Mouse (Mus musculus): ENCODE data around the gene Slco4a1. TPM values are rescaled to one million over a fixed set of nuclear protein-coding genes. Genes with fewer than 3 reads are reported as not detected.

The Slco4a1 gene
- polyA plus RNA-seq, 1 experiment from 2014 or later: 2.3 TPM

DNA sequence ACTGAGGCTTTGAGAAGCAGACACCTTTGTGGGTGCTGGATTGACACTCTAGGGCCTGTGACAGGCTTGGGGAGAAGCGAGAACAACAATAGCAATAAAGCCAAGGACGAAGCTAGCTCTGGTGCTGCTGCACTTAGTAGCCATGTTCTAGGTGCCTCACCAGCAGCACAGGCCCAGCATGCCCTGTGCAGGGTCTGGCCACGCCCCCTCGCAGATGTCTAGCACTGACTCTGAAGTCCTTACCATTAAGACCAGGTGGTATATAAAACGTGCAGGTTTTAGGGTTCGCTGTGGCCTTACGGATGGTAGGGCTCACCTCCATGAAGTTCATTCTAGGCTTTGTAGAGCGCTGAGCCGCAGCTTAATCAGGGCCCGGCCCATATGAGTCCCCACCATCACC, 23.3 kb upstream of the Slco4a1 start:
- H3K36me3 ChIP-seq: no peaks in the 10 kb centered on the region
- H3K27me3 ChIP-seq: no peaks in the 10 kb centered on the region
- no peak overlapping the region for H3K4me3 ChIP-seq (replicated peaks)
- no peak overlapping the region for H3K4me2 ChIP-seq
- no peak overlapping the region for H3K27ac ChIP-seq
- no peak for ATAC-seq (replicated peaks; ENCODE audit: low FRiP score)
- no peaks in the 10 kb centered on the region for H3K4me1 ChIP-seq
- H3K9ac ChIP-seq: no peak overlapping the region
- no peaks in the 10 kb centered on the region for H3K9me3 ChIP-seq (replicated peaks)
- 73% methylated on average over 10 of the region's 10 CpGs for WGBS

DNA sequence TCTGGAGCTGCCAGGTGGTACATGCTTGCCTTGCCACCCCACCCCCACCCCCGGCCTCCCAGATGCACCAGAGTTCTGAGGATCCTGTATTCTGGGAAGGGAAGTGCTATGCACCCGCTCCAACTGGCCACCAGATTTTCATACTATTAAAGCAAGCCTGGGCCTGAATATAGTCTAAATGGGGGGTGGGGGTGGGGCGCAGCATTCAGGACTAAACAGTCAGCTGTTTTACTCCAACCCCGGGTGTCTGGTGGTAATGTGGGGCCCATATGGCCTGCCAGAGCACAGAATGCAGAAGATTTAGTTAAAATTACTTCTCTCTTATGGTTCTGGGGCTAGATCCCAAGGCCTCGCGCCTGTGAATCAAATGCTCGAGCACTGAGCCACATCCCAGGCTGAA, 22.7 kb upstream of the Slco4a1 start:
- Histone ChIP-seq H3K4me1 (no peaks in the 10 kb centered on the region), H3K4me3 (replicated peaks) (no peak overlapping the region), H3K9me3 (replicated peaks) (no peaks in the 10 kb centered on the region), H3K9ac (no peak overlapping the region), H3K27me3 (no peaks in the 10 kb centered on the region), H3K4me2 (no peak overlapping the region), H3K27ac (no peak overlapping the region), H3K36me3 (no peaks in the 10 kb centered on the region)
- WGBS: 80% methylated on average over 7 of the region's 7 CpGs
- no peak for ATAC-seq (replicated peaks; ENCODE audit: low FRiP score)

DNA sequence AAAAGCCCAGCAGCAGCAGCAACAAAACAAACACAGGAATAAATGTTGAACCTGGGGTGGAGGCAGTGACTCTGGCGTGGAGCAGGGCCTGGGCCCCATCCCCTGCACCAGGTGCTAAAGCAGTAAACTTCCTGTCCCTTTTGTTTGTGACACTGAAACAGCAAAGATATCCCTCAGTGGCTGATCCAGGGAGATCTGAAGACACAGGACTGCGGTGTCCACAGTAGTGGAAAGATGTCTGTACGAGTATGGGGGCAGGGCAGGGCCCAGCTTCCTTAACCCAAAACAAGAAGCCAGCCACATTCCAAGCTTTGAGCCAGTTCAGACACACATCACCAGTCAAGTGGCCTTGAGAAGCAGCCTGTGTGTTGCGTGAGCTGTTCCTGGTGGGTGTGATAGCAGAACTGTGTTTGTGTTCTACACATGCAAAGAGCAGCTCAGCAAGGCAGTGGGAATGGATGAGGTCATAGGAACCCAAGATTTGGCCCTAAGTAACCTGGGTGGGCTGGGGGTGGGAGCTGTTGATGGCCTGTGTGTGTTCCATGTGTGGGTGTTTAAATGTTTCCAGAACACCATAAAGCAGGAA, 20.6 kb upstream of the Slco4a1 start:
- ATAC-seq (replicated peaks; ENCODE audit: low FRiP score): no peak
- Histone ChIP-seq H3K4me2 (no peak overlapping the region), H3K9me3 (replicated peaks) (no peaks in the 10 kb centered on the region), H3K4me1 (peaks cover under 1% of the 10 kb centered on the region; the same call in 1 of the 2 replicates), H3K4me3 (replicated peaks) (no peak overlapping the region), H3K9ac (no peak overlapping the region), H3K36me3 (no peaks in the 10 kb centered on the region), H3K27me3 (no peaks in the 10 kb centered on the region), H3K27ac (no peak overlapping the region)
- WGBS: 54% methylated on average over 4 of the region's 4 CpGs

DNA sequence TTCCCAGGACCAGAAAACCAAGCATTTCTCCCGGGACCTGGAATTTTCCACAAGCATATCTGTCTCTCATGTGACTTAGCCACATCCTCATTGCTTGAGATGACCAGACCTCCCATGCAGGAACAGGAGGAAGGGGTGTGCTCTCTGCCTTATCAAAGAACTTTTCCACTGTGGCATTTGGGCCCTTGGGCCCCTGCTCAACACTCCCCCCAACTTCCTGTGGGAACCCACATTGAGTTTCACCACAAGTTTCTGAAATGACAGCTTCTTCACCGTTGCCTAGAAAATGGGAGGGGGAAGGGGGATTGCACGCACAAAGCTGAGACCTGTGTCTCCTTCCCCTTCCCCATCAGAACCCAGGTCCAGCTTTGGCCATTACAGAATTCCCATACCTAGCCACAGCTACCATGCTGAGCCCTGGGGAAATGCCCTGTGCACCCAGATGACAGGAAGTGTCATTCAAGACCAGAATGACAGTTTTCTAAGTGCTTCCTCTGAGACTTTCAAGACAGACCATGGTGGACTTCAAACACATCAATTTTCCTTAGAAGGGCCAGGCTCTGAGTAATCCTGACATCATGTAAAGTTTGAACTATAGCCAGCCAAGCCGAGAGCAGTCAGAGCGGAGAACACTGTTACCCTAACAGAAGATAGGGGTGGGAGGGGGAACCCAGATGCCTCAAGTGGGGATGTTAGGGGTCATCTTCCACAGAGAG, 18.7 kb upstream of the Slco4a1 start:
- Histone ChIP-seq H3K9ac (no peak overlapping the region), H3K4me2 (no peak overlapping the region), H3K27ac (no peak overlapping the region), H3K4me3 (replicated peaks) (no peak overlapping the region), H3K4me1 (peaks cover 4% of the 10 kb centered on the region; the same call in 1 of the 2 replicates), H3K9me3 (replicated peaks) (no peaks in the 10 kb centered on the region), H3K36me3 (no peaks in the 10 kb centered on the region), H3K27me3 (no peaks in the 10 kb centered on the region)
- 65% methylated on average over 5 of the region's 5 CpGs for WGBS
- ATAC-seq (replicated peaks; ENCODE audit: low FRiP score): no peak

DNA sequence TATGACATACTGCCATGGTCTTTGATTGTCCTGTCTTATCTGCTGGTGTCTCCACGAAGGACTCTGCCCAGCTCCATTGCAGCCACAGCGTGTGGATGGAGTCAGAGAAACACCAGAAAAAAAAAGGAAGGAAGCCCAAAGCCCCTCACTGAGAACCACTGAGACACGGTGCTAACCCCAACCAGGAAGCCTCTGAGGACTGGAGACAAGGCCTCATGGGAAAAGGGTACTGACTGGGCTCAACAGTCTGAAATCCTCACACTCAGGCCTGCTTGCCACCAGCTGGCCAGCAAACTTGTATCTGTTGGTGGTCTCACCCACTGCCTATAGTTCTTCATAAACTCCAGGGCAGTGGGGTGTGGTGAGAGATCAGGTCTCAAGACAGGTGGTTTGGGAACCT, 16.3 kb upstream of the Slco4a1 start:
- ATAC-seq (replicated peaks; ENCODE audit: low FRiP score): no peak
- Histone ChIP-seq H3K36me3 (no peaks in the 10 kb centered on the region), H3K4me1 (peaks cover 4% of the 10 kb centered on the region; the same call in 1 of the 2 replicates), H3K27ac (no peak overlapping the region), H3K4me3 (replicated peaks) (no peak overlapping the region), H3K9ac (no peak overlapping the region), H3K27me3 (no peaks in the 10 kb centered on the region), H3K9me3 (replicated peaks) (no peaks in the 10 kb centered on the region), H3K4me2 (no peak overlapping the region)
- 78% methylated on average over 3 of the region's 3 CpGs for WGBS

DNA sequence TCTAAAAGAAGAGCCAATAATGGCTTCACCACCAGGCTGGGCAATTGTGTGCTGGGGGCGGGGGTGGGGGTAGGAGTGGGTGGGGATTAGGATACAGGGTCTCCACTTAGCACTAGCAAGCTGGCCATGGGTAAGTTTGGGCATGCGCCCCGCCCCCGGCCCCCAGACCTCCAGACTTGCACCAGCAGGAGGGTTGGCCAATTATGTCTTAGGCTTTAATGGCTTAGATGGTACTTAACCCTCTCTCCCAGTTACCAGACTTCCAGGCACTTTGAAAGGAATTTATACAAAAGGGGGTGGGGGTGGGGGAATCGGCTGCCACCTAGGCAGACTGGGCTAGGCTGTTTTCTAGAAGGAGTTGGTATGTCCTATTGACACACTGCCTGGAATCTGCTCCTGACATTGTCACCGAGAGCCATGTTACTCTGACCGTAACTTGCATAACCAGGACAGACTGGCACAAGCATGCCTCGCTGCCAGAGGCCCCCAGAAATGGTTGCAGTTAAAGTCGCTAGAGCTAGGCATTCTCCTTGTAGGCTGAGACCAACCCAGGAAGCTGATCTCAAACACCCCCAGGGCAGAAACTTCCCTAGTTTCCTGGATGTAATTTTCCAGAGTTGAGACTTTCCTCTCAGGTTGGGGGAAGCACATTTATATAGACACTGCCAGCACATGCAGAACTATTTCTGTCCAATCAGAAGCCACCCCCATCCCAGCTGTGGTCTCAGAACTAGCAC, 15.3 kb upstream of the Slco4a1 start:
- Histone ChIP-seq H3K4me3 (replicated peaks) (no peak overlapping the region), H3K9ac (no peak overlapping the region), H3K27me3 (no peaks in the 10 kb centered on the region), H3K4me2 (no peak overlapping the region), H3K27ac (no peak overlapping the region), H3K9me3 (replicated peaks) (no peaks in the 10 kb centered on the region), H3K4me1 (peaks cover 4% of the 10 kb centered on the region; the same call in 1 of the 2 replicates), H3K36me3 (no peaks in the 10 kb centered on the region)
- WGBS: 37% methylated on average over 9 of the region's 9 CpGs
- no peak for ATAC-seq (replicated peaks; ENCODE audit: low FRiP score)

DNA sequence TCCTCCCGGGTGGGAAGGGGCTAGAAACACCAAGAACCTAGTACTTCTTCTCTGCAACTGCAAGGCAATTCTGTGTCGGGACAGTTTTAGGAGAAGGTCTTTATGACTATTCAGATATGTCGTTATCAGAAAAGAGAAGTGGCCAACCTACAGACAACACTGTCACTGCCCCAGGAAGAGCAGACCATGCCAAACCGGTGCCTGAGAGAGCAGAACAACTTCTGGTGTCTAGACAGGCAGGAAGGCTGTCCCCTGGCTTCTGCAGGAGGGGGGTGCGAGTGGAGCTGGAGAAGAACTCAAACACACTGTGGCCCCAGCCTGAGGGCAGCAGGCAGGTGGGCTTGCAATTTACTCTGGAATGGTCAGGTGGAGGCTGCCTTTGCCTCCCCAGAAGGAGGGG, 14.0 kb upstream of the Slco4a1 start:
- no peak for ATAC-seq (replicated peaks; ENCODE audit: low FRiP score)
- no peak overlapping the region for H3K4me3 ChIP-seq (replicated peaks)
- H3K4me1 ChIP-seq: peaks cover 4% of the 10 kb centered on the region; the same call in 1 of the 2 replicates
- WGBS: 72% methylated on average over 5 of the region's 5 CpGs
- H3K9ac ChIP-seq: no peak overlapping the region
- no peaks in the 10 kb centered on the region for H3K9me3 ChIP-seq (replicated peaks)
- H3K27ac ChIP-seq: no peak overlapping the region
- H3K36me3 ChIP-seq: no peaks in the 10 kb centered on the region
- H3K27me3 ChIP-seq: no peaks in the 10 kb centered on the region
- H3K4me2 ChIP-seq: no peak overlapping the region

DNA sequence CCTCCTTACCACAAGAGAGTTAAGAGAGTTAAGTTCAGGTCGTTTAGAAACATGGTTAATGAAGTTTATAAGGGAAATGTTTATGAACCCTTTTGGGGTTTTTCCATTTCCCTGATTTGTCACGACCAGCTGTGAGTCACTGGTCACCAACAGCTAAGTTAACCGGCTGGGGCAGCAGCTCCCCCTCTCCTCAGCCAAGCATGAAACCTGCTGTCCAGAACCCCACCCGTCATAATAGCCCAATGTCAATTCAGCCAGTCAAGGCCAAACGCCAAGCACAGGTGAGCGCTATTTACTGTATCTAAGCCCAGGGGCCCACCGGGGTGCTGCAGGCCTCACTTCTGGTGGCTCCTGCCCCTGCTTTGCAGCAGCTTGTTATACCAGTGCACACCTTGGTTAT, 12.2 kb upstream of the Slco4a1 start:
- no peak overlapping the region for H3K9ac ChIP-seq
- H3K27ac ChIP-seq: no peak overlapping the region
- peaks cover 4% of the 10 kb centered on the region; the same call in 1 of the 2 replicates for H3K4me1 ChIP-seq
- no peak overlapping the region for H3K4me3 ChIP-seq (replicated peaks)
- ATAC-seq (replicated peaks; ENCODE audit: low FRiP score): no peak
- WGBS: 51% methylated on average over 7 of the region's 7 CpGs
- peaks cover 3% of the 10 kb centered on the region; the same call in 1 of the 2 replicates for H3K27me3 ChIP-seq
- H3K4me2 ChIP-seq: no peak overlapping the region
- H3K9me3 ChIP-seq (replicated peaks): no peaks in the 10 kb centered on the region
- no peaks in the 10 kb centered on the region for H3K36me3 ChIP-seq

DNA sequence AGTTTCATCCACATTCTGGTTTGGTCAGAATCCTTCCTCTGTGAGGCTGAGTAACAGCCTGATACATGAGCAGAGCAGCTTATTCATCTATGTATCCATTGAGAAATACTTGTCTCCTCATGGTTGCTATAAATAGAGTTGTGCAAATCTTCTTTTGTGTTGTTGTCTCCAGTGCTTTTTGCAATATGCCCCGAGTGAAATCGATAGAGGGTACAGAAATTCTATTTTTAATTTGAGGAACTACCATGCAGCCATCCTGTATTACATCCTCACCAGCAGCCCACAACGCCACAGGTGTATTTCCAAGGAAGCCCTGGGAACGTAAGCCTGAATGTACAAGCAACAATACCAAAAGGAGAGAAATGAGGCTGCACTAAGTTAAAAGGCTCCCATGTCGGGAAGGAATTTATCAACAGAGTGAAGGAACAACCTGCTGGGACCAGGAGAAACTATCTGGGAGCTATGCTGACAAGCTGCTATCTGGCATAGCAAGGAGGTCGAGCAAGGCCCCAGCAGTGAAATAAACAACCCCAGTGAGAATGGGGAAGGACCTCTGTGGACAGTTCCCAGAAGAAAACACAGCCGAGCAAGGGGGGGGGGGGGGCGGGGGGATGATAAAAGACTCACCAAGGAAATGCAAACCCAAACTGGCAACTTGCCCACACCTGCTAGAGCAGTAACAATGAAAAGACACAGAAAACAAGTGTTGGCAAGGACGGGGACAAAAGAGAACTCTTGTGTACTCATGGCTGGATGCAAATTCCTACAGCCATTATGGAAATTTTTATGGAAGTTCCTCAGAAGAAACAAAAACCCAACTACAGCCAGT, 10.9 kb upstream of the Slco4a1 start:
- Histone ChIP-seq H3K9me3 (replicated peaks) (no peaks in the 10 kb centered on the region), H3K9ac (no peak overlapping the region), H3K4me3 (replicated peaks) (no peak overlapping the region), H3K4me2 (no peak overlapping the region), H3K36me3 (no peaks in the 10 kb centered on the region), H3K4me1 (peaks cover 4% of the 10 kb centered on the region; the same call in 1 of the 2 replicates), H3K27ac (no peak overlapping the region), H3K27me3 (peaks cover 3% of the 10 kb centered on the region; the same call in 1 of the 2 replicates)
- ATAC-seq (replicated peaks; ENCODE audit: low FRiP score): no peak
- WGBS: 50% methylated on average over 9 of the region's 9 CpGs

DNA sequence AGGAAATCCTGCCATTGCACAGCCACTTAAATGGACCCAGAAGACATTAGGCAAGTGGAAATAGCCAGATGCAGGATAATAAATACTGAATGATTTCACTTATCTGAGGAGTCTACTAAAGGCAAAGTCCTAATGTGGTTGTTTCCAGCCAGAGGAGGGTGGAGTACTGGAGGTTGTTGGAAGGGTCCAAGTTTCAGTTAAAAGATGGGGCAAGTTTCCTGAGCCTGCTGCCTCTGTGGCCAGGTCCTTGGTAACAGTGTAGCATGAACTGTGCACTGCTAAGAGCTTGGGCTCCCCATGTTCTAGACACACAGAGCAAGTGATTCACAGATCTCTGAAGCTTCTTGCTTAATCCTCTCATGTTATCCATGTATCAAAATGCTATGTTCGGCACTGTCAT, 10.1 kb upstream of the Slco4a1 start:
- 98% methylated on average over 1 of the region's 1 CpGs for WGBS

DNA sequence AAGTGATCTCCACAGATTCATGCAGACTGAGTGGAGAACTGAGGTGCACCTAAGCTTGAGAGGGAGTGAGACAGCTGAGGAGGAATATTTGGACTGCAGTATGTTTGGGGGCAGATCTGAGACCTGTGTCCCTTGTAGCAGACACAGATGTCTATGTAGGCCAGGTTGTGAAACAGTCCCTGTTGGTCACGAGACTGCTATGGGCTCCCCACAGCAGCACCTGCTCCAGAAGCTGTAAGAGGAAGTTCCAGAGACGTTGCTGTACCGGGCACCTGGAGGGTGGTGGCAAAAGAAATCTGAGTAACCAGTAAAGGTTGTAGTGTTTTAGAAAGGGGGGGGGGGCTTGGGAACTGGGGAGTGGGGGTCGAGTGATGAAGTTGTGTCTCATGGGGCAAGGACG, 7.0 kb upstream of the Slco4a1 start:
- no peak for ATAC-seq (replicated peaks; ENCODE audit: low FRiP score)
- no peaks in the 10 kb centered on the region for H3K36me3 ChIP-seq
- no peaks in the 10 kb centered on the region for H3K4me1 ChIP-seq
- no peak overlapping the region for H3K27ac ChIP-seq
- 61% methylated on average over 5 of the region's 5 CpGs for WGBS
- H3K27me3 ChIP-seq: peaks cover 8% of the 10 kb centered on the region; the same call in 1 of the 2 replicates
- no peak overlapping the region for H3K9ac ChIP-seq
- no peaks in the 10 kb centered on the region for H3K9me3 ChIP-seq (replicated peaks)
- H3K4me3 ChIP-seq (replicated peaks): no peak overlapping the region
- H3K4me2 ChIP-seq: no peak overlapping the region

More for the DNA sequence above, 10.1 kb upstream of the Slco4a1 start:
- H3K27me3 ChIP-seq: peaks cover 3% of the 10 kb centered on the region; the same call in 1 of the 2 replicates
- H3K4me1 ChIP-seq: no peaks in the 10 kb centered on the region
- H3K4me2 ChIP-seq: no peak overlapping the region
- ATAC-seq (replicated peaks; ENCODE audit: low FRiP score): no peak
- no peak overlapping the region for H3K4me3 ChIP-seq (replicated peaks)
- H3K36me3 ChIP-seq: no peaks in the 10 kb centered on the region
- no peaks in the 10 kb centered on the region for H3K9me3 ChIP-seq (replicated peaks)
- no peak overlapping the region for H3K27ac ChIP-seq
- no peak overlapping the region for H3K9ac ChIP-seq

All from kidney, embryonic 15.5 days (tissue).